Mouse (Mus musculus): ENCODE data around the gene Ifna5.
"Not testable (repeated sequence)": the region's sequence is repeated elsewhere in the genome, so short reads cannot be mapped to it uniquely, and the experiment has no call there.

Gene Ifna5

DNA sequence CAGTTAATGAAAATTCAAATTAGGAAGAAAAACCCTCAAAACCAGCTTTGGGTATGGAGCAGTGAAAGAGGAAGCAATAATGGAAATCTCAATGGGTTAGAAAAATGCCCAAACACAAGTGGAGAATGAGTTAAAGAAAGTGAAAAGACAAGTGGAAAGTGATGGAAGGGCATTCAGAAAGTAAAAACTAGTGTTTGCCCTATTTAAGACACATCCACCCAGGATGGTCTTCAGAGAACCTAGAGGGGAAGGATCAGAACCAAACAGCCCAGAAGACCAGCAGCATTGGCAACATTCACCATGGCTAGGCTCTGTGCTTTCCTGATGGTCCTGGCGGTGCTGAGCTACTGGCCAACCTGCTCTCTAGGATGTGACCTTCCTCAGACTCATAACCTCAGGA is at the start of gene Ifna5:
Gene Ifna5 (plus strand): TSS at position 301 of the 400 bp plus-strand sequence.
- DNase-seq (ENCODE audit: low spot score): not testable (repeated sequence)

DNA sequence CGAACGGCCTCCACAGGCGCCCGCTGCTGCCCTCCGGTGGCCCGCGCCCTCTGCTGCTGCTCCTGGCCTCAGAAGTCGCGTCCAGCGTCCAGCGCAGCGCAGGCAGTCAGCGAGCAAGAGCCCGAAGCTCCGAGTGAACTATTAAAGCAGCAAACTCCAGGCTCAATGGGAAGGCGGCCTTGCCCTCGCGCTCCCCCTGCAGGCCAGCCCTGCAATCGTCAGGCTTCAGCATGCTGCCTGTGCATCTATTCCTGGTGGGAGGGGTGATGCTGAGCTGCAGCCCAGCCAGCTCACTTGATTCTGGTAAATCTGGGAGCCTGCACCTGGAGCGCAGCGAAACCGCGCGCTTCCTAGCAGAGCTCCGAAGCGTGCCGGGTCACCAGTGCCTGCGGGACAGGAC is 46.9 kb upstream of the Ifna5 start, which contains the start of gene Gm13277:
Gene Gm13277 (plus strand): TSS at position 231 of the 400 bp plus-strand sequence.
- not testable (repeated sequence) for DNase-seq (ENCODE audit: low spot score)

DNA sequence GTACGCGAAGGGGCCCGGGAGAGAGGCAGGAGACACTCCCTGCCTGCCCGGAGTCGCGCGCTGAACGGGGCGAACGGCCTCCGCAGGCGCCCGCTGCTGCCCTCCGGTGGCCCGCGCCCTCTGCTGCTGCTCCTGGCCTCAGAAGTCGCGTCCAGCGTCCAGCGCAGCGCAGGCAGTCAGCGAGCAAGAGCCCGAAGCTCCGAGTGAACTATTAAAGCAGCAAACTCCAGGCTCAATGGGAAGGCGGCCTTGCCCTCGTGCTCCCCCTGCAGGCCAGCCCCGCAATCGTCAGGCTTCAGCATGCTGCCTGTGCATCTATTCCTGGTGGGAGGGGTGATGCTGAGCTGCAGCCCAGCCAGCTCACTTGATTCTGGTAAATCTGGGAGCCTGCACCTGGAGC is 44.1 kb upstream of the Ifna5 start, which contains the start of gene Gm13278:
Gene Gm13278 (plus strand): TSS at position 301 of the 400 bp plus-strand sequence.
- DNase-seq (ENCODE audit: low spot score): not testable (repeated sequence)

DNA sequence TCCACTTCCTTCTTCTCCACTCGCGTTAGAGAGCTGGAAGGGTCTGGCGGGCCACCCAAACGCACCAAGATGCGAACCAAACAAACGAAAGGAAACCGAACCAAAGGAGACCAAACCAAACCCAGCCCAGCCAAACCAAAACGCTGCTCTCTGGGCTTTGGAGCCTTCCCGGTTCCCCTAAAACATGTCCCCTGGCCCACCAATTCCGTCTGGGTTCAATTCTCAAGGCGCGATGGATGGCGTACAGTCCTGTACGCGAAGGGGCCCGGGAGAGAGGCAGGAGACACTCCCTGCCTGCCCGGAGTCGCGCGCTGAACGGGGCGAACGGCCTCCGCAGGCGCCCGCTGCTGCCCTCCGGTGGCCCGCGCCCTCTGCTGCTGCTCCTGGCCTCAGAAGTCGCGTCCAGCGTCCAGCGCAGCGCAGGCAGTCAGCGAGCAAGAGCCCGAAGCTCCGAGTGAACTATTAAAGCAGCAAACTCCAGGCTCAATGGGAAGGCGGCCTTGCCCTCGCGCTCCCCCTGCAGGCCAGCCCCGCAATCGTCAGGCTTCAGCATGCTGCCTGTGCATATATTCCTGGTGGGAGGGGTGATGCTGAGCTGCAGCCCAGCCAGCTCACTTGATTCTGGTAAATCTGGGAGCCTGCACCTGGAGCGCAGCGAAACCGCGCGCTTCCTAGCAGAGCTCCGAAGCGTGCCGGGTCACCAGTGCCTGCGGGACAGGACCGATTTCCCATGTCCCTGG is 41.2 kb upstream of the Ifna5 start, which contains the start of gene Gm13275:
Gene Gm13275 (plus strand): TSS at position 552 of the 740 bp plus-strand sequence.
- DNase-seq (ENCODE audit: low spot score): not testable (repeated sequence)

DNA sequence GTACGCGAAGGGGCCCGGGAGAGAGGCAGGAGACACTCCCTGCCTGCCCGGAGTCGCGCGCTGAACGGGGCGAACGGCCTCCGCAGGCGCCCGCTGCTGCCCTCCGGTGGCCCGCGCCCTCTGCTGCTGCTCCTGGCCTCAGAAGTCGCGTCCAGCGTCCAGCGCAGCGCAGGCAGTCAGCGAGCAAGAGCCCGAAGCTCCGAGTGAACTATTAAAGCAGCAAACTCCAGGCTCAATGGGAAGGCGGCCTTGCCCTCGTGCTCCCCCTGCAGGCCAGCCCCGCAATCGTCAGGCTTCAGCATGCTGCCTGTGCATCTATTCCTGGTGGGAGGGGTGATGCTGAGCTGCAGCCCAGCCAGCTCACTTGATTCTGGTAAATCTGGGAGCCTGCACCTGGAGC is 38.2 kb upstream of the Ifna5 start, which contains the start of gene Gm13279:
Gene Gm13279 (plus strand): TSS at position 301 of the 400 bp plus-strand sequence.
- DNase-seq (ENCODE audit: low spot score): not testable (repeated sequence)

DNA sequence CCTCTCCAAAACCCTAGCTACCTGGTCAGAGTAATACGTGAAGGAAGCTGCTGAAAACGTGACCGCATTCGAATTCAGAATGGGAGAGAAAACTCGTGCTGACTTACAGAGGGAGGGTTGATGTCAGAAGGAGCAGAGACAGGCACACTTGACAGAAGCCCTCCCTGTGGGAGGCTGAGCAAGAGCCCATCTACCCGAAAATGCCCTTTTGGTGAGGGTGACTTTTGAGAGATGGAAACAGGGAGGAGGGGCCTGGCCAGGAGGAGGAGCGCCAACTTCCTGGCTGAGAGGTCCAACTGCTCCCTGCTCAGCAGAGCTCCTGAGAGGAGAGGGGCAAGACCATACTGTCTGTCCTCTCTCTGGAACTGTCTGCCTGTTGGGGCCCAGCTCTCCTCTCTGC is 36.0 kb upstream of the Ifna5 start, which contains the start of gene Gm13285:
Gene Gm13285 (plus strand): TSS at position 301 of the 400 bp plus-strand sequence.
- DNase-seq (ENCODE audit: low spot score): not testable (repeated sequence)

DNA sequence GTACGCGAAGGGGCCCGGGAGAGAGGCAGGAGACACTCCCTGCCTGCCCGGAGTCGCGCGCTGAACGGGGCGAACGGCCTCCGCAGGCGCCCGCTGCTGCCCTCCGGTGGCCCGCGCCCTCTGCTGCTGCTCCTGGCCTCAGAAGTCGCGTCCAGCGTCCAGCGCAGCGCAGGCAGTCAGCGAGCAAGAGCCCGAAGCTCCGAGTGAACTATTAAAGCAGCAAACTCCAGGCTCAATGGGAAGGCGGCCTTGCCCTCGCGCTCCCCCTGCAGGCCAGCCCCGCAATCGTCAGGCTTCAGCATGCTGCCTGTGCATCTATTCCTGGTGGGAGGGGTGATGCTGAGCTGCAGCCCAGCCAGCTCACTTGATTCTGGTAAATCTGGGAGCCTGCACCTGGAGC is 32.4 kb upstream of the Ifna5 start, which contains the start of gene Gm13287:
Gene Gm13287 (plus strand): TSS at position 301 of the 400 bp plus-strand sequence.
- DNase-seq (ENCODE audit: low spot score): not testable (repeated sequence)

DNA sequence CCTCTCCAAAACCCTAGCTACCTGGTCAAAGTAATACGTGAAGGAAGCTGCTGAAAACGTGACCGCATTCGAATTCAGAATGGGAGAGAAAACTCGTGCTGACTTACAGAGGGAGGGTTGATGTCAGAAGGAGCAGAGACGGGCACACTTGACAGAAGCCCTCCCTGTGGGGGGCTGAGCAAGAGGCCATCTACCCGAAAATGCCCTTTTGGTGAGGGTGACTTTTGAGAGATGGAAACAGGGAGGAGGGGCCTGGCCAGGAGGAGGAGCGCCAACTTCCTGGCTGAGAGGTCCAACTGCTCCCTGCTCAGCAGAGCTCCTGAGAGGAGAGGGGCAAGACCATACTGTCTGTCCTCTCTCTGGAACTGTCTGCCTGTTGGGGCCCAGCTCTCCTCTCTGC is 30.1 kb upstream of the Ifna5 start, which contains the start of gene Gm13288:
Gene Gm13288 (plus strand): TSS at position 301 of the 400 bp plus-strand sequence.
- DNase-seq (ENCODE audit: low spot score): not testable (repeated sequence)

DNA sequence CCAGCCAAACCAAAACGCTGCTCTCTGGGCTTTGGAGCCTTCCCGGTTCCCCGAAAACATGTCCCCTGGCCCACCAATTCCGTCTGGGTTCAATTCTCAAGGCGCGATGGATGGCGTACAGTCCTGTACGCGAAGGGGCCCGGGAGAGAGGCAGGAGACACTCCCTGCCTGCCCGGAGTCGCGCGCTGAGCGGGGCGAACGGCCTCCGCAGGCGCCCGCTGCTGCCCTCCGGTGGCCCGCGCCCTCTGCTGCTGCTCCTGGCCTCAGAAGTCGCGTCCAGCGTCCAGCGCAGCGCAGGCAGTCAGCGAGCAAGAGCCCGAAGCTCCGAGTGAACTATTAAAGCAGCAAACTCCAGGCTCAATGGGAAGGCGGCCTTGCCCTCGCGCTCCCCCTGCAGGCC is 29.6 kb upstream of the Ifna5 start:
- not testable (repeated sequence) for DNase-seq (ENCODE audit: low spot score)

DNA sequence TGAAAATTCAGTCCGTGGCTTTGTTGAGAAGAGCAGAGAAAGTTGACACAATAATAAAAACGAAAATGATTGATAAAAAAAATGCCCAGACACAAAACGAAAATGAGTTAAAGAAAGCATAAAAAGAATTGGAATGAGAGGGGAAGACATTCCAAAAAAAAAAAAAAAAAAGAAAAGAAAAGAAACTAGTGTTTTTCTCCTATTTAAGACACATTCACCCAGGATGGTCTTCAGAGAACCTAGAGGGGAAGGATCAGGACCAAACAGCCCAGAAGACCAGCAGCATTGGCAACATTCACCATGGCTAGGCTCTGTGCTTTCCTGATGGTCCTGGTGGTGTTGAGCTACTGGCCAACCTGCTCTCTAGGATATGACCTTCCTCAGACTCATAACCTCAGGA is 19.4 kb upstream of the Ifna5 start, which contains the start of gene Ifna7:
Gene Ifna7 (plus strand): TSS at position 301 of the 400 bp plus-strand sequence.
- no peak for DNase-seq (ENCODE audit: low spot score)

DNA sequence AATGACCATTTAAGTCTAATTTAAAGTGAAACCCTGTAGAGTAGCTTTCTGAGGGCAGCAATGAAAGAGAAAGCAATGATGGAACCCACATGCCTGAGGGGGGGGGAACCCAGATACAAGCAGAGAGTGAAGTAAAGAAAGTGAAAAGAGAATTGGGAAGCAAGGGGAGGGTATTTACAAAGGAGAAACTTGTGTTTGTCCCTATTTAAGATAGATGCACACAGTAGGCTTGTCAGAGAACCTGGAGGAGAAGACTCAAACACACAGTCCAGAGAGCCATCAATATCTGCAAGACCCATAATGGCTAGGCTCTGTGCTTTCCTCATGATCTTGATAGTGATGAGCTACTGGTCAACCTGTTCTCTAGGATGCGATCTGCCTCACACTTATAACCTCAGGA is 15.7 kb upstream of the Ifna5 start, which contains the start of gene Ifna11:
Gene Ifna11 (plus strand): TSS at position 301 of the 400 bp plus-strand sequence.
- DNase-seq (ENCODE audit: low spot score): no peak

DNA sequence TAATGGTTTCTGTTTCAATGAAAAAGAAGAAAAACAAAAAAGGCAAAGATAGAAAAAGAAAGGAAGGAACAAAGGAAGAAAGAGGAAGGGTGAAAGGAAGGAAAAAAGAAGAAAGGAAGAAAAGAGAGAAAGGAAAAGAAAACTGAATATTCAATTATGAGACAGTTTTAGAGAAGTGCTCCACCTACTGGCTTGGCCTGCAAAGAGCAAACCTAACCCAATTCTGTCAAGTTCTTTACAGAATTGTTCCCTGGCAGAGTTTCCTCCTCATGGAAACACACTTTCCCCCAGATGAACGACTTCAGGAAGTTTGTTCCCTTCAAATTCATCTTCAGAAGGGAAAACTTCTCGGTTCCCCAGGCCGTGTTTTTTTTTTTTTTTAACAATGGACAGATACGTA is 12.3 kb upstream of the Ifna5 start:
- DNase-seq (ENCODE audit: low spot score): peak; percentile 10

DNA sequence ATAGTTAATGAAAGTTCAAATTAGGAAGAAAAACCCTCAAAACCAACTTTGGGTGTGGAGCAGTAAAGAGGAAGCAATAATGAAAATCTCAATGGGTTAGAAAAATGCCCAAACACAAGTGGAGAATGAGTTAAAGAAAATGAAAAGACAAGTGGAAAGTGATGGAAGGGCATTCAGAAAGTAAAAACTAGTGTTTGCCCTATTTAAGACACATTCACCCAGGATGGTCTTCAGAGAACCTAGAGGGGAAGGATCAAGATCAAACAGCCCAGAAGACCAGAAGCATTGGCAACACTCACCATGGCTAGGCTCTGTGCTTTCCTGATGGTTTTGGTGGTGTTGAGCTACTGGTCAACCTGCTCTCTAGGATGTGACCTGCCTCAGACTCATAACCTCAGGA is 8.2 kb upstream of the Ifna5 start, which contains the start of gene Ifna6:
Gene Ifna6 (plus strand): TSS at position 301 of the 400 bp plus-strand sequence.
- not testable (repeated sequence) for DNase-seq (ENCODE audit: low spot score)

DNA sequence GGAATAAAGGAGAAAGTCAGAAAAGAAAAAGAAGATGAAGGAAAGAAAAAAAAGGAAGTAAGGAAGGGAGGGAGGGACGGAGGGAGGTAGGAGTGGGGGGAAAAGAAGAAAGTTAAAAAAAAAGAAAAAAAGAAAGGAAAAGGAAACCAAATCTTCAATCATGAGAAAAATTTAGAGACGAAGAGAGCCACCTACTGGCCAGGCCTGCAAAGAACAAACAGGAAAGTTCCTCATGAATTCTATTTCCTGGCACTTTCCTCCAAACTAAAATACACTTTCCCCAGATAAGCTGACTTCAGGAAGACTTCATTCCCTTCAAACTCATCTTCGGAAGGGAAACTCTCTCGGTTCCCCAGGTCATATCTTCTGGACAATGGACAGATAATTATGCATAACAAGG is 4.8 kb upstream of the Ifna5 start:
- DNase-seq (ENCODE audit: low spot score): no peak

DNA sequence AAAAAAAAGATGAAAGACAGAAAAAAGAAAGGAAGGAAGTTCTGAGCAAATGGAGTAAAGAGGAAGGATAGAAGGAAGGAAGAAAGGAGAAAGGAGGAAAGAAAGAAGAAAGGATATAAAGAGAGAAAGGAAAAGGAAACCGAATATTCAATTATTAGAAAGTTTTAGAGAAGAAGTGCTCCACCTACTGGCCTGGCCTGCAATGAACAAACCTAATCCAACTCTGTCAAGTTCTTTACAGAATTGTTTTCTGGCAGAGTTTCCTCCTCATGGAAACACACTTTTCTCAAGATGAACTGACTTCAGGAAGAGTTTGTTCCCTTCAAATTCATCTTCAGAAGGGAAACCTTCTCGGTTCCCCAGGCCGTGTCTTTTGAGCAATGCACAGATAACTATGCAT is 3.5 kb downstream of the Ifna5 start:
- DNase-seq (ENCODE audit: low spot score): no peak

DNA sequence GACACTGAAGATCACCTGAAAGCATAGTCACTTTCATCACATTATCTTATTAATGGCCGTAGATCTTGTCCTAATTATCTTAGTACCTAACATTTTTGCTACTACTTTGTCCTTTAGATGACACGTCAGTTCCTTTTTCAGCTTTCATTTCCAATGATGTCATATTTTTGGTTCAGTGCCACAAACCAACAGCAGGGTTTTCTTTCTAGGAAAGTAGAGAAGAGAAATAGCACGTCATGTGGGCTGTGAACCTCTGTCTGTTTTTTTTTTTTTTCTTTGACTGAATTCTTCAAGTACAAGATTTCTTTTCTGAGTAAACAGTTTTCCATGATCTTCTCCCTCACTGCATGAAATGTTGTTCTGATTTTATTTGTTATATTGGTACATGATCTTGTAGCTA is 4.7 kb downstream of the Ifna5 start:
- DNase-seq (ENCODE audit: low spot score): no peak

DNA sequence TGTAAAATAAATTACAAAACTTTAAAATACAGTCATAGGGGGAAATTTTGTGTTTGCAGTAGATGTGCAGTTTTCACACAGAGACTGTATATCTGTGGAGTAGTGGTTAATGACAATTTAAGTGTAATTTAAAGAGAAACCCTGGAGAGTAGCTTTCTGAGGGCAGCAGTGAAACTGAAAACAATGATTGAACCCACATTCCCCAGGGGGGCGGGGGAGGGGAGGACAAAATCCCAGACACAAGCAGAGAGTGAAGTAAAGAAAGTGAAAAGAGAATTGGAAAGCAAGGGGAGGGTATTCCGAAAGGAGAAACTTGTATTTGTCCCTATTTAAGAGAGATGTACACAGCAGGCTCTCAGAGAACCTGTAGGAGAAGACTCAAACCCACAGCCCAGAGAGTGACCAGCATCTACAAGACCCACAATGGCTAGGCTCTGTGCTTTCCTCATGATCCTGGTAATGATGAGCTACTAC is 6.2 kb downstream of the Ifna5 start, which contains the start of gene Ifna4:
Gene Ifna4 (plus strand): TSS at position 424 of the 474 bp plus-strand sequence.
- no peak for DNase-seq (ENCODE audit: low spot score)

DNA sequence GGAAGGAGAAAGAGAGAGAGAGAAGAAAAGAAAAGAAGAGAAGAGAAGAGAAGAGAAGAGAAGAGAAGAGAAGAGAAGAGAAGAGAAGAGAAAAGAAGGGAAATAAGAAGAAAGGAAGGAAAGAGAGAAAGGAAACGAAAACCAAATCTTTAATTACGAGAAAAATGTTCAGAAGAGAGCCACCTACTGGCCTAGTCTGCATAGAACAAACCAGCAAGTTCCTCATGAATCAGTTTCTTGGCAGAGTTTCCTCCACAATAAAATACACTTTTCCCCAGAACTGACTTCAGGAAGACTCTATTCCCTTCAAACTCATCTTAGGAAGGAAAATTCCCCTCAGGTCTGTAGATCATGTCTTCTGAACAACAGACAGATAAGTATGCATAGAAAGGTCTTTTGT is 10.0 kb downstream of the Ifna5 start:
- no peak for DNase-seq (ENCODE audit: low spot score)

DNA sequence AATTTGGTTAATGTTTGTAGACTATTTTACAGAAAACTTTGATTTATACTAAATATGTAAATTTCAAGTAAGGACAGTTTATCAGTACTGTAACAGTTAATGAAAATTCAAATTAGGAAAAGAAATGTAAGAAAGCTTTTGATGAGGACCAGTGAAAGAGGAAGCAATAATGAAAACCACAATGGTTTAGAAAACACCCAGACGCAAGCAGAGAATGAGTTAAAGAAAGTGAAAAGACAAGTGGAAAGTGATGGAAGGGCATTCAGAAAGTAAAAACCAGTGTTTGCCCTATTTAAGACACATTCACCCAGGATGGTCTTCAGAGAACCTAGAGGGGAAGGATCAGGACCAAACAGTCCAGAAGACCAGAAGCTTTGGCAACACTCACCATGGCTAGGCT is 14.4 kb downstream of the Ifna5 start, which contains the start of gene Ifna1:
Gene Ifna1 (plus strand): TSS at position 390 of the 400 bp plus-strand sequence.
- no peak for DNase-seq (ENCODE audit: low spot score)

DNA sequence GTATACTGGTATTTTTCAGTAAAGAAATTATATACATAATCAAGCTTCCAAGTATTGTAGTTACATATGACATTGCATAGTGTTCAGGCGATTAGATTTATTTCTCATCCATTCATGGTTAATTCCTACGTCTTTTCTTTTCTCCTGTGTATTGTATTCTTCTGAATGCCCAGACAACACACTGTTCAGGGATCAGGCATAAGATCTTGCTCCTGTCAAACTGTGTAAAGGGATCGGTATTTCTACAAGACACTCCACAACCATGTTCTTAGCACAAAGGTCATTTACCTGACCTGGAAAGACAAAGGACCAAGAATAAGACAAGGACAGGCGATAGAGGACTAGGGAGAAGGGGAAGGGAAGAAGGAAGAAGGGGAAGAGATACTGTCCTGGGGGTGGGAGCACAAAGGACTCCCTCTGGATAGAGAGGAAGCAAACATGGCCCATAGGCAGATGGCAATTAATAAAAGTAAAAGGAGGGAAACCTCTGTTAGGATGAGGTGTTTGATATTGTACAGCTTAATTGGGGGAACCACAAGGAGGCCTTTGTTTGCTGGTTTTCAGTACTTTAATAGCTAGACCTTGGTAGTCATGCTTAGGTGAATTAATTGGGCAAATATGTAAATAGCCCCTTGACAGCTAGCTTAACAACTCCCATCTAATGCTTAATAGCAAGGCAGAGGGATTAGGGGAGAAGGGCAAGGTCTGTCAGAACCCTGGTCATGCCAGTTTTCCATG is 15.9 kb downstream of the Ifna5 start:
- no peak for DNase-seq (ENCODE audit: low spot score)

DNA sequence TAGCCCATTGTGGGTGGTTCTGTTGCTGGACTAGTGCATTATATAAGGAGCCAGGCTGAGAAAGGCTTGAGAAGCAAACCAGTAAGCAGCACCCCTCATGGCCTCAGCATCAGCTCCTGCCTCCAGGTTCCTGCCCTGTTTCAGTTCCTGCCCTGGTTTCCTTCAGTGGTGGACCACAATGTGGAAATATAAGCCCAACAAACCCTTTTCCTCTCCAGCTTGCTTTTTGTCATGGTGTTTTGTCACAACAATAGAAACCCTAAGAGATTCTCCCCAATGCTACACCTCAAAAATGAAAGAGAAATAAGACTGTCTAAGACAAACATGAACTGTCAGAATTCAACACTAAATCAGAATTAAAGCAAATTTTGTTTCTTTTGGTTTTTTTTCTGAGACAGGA is 23.9 kb downstream of the Ifna5 start:
- no peak for DNase-seq (ENCODE audit: low spot score)

DNA sequence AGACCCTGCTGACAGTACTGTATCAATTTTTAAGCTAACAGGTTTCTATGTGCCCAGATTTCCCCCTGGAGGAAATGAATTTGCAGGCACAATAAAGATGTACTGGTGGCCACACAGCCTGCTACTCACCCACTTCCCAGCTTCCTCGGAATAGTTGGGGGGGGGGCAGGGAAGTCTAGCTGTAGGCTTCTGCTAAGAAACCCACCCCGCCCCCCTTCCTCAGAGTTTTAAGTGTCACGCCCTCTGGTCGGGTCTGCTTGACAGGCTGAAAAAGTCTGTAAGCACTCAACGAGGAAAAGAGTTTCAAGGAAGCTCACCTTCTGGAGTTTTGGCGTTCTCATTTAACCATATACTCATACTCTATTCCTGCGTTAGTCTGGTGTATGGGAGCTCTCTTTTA is 28.0 kb downstream of the Ifna5 start:
- DNase-seq (ENCODE audit: low spot score): no peak
